Mouse (Mus musculus): Measurements from ENCODE around the gene Gpat2. TPM values are rescaled to one million over a fixed set of nuclear protein-coding genes. Genes with fewer than 3 reads are reported as not detected.
A peak's percentile ranks its signal among the peaks of the same experiment; 100 is the strongest.

Gpat2 gene
- polyA plus RNA-seq, 1 experiment from 2014 or later = 0.05 TPM

- ATAC-seq = no peak
- in situ Hi-C loops (cut with MboI; ENCODE audit: low pct_unique_long_range_greater_than_20kb) = no loop called here
- H3K27me3 ChIP-seq = no peaks in the 10 kb centered on the region
- no peak for DNase-seq (ENCODE audit: low read depth, low spot score)
- CTCF ChIA-PET = interaction anchor here (1.1 to 2.3 kb wide), 2 partner anchors 9 to 127 kb away, joined by 3 to 7 read pairs; partner anchors contain the start of gene Fahd2a
- TF ChIP-seq CTCF (IDR thresholded peaks at IDR 0.05) = no peak
- POLR2A ChIA-PET = interaction anchor here (0.6 to 1.1 kb wide), 3 partner anchors 9 to 301 kb away, joined by 3 to 6 read pairs (median 4); partner anchors contain the start of gene Fahd2a
These were observed 10.6 kb downstream of the Gpat2 start for GRCm38 (mm10) chr2:127435554-127435953.

- in situ Hi-C loops (cut with MboI; ENCODE audit: low pct_unique_long_range_greater_than_20kb) = no loop called here
- TF ChIP-seq CTCF (IDR thresholded peaks at IDR 0.05) = no peak
- ATAC-seq (no peak), DNase-seq (ENCODE audit: low read depth, low spot score) (no peak)
- ChIA-PET CTCF (no interaction called here), POLR2A (no interaction called here)
- no peaks in the 10 kb centered on the region for H3K27me3 ChIP-seq
These were observed 12.7 kb downstream of the Gpat2 start for GRCm38 (mm10) chr2:127437697-127438096.

GRCm38 (mm10) chr2:127444055-127444789 lies 19.2 kb downstream of the Gpat2 start, which contains the start of gene Fahd2a:
Gene Fahd2a (minus strand): TSS chr2:127444565.
- in situ Hi-C loops (cut with MboI; ENCODE audit: low pct_unique_long_range_greater_than_20kb) = no loop called here
- TF ChIP-seq CTCF (IDR thresholded peaks at IDR 0.05) = no peak
- no peaks in the 10 kb centered on the region for H3K27me3 ChIP-seq
- DNase-seq (ENCODE audit: low read depth, low spot score) (peak; percentile 51), ATAC-seq (peak; percentile 80)
- CTCF ChIA-PET = interaction anchor here (1.2 to 1.4 kb wide), 3 partner anchors 9 to 82 kb away, joined by 5 to 7 read pairs (median 6); partner anchors contain the start of gene Adra2b
- POLR2A ChIA-PET = interaction anchor here (1.0 kb wide), 1 partner anchor 9 kb away, joined by 4 read pairs; no protein-coding TSS in a partner anchor

GRCm38 (mm10) chr2:127446847-127447246 lies 21.8 kb downstream of the Gpat2 start:
- ChIA-PET CTCF (no interaction called here), POLR2A (interaction anchor here (1.0 kb wide), 1 partner anchor 24 kb away, joined by 3 read pairs; no protein-coding TSS in a partner anchor)
- in situ Hi-C loops (cut with MboI; ENCODE audit: low pct_unique_long_range_greater_than_20kb) = no loop called here
- H3K27me3 ChIP-seq = no peaks in the 10 kb centered on the region
- DNase-seq (ENCODE audit: low read depth, low spot score) = no peak
- TF ChIP-seq CTCF (IDR thresholded peaks at IDR 0.05) = no peak
- no peak for ATAC-seq

- no peaks in the 10 kb centered on the region for H3K27me3 ChIP-seq
- TF ChIP-seq CTCF (IDR thresholded peaks at IDR 0.05) = no peak
- DNase-seq (ENCODE audit: low read depth, low spot score) (no peak), ATAC-seq (peak; percentile 57)
- POLR2A ChIA-PET = interaction anchor here (1.5 kb wide), 1 partner anchor 14 kb away, joined by 3 read pairs; no protein-coding TSS in a partner anchor
- in situ Hi-C loops (cut with MboI; ENCODE audit: low pct_unique_long_range_greater_than_20kb) = no loop called here
- CTCF ChIA-PET = no interaction called here
These were observed 24.7 kb downstream of the Gpat2 start for GRCm38 (mm10) chr2:127449691-127450090.

GRCm38 (mm10) chr2:127451748-127452147 lies 26.7 kb downstream of the Gpat2 start:
- TF ChIP-seq CTCF (IDR thresholded peaks at IDR 0.05) = no peak
- ChIA-PET CTCF (interaction anchor here (1.5 kb wide), 1 partner anchor 89 kb away, joined by 9 read pairs; the partner anchor contains the start of gene Adra2b), POLR2A (no interaction called here)
- in situ Hi-C loops (cut with MboI; ENCODE audit: low pct_unique_long_range_greater_than_20kb) = no loop called here
- ATAC-seq = no peak
- DNase-seq (ENCODE audit: low read depth, low spot score) = no peak
- no peaks in the 10 kb centered on the region for H3K27me3 ChIP-seq

GRCm38 (mm10) chr2:127453141-127453540 lies 28.1 kb downstream of the Gpat2 start:
- no peaks in the 10 kb centered on the region for H3K27me3 ChIP-seq
- POLR2A ChIA-PET = no interaction called here
- no peak for ATAC-seq
- CTCF ChIA-PET = interaction anchor here (0.7 to 1.7 kb wide), 4 partner anchors 11 to 199 kb away, joined by 3 to 11 read pairs (median 4); partner anchors contain the start of gene Adra2b
- DNase-seq (ENCODE audit: low read depth, low spot score) = no peak
- in situ Hi-C loops (cut with MboI; ENCODE audit: low pct_unique_long_range_greater_than_20kb) = no loop called here
- TF ChIP-seq CTCF (IDR thresholded peaks at IDR 0.05) = no peak

GRCm38 (mm10) chr2:127453764-127454163 lies 28.8 kb downstream of the Gpat2 start:
- ChIA-PET CTCF (interaction anchor here (0.7 to 1.7 kb wide), 3 partner anchors 89 to 199 kb away, joined by 3 to 11 read pairs (median 4); partner anchors contain the start of gene Adra2b), POLR2A (no interaction called here)
- H3K27me3 ChIP-seq = no peaks in the 10 kb centered on the region
- no peak for DNase-seq (ENCODE audit: low read depth, low spot score)
- peak; percentile 96 for TF ChIP-seq CTCF (IDR thresholded peaks at IDR 0.05)
- in situ Hi-C loops (cut with MboI; ENCODE audit: low pct_unique_long_range_greater_than_20kb) = no loop called here
- no peak for ATAC-seq

GRCm38 (mm10) chr2:127459341-127459740 lies 34.3 kb downstream of the Gpat2 start:
- ChIA-PET POLR2A (no interaction called here), CTCF (no interaction called here)
- in situ Hi-C loops (cut with MboI; ENCODE audit: low pct_unique_long_range_greater_than_20kb) = no loop called here
- ATAC-seq (no peak), DNase-seq (ENCODE audit: low read depth, low spot score) (no peak)
- H3K27me3 ChIP-seq = no peaks in the 10 kb centered on the region
- TF ChIP-seq CTCF (IDR thresholded peaks at IDR 0.05) = no peak

GRCm38 (mm10) chr2:127461351-127461750 lies 36.4 kb downstream of the Gpat2 start:
- H3K27me3 ChIP-seq = no peaks in the 10 kb centered on the region
- CTCF ChIA-PET = interaction anchor here (2.9 kb wide), 1 partner anchor 39 kb away, joined by 17 read pairs; no protein-coding TSS in a partner anchor
- in situ Hi-C loops (cut with MboI; ENCODE audit: low pct_unique_long_range_greater_than_20kb) = loop anchor here (5.0 kb wide), 2 partner anchors 36 to 96 kb away; no protein-coding TSS in a partner anchor

GRCm38 (mm10) chr2:127462314-127462713 lies 37.3 kb downstream of the Gpat2 start:
- TF ChIP-seq CTCF (IDR thresholded peaks at IDR 0.05) = peak; percentile 82
- in situ Hi-C loops (cut with MboI; ENCODE audit: low pct_unique_long_range_greater_than_20kb) = loop anchor here (5.0 kb wide), 2 partner anchors 35 to 95 kb away; no protein-coding TSS in a partner anchor
- ATAC-seq (peak; percentile 52), DNase-seq (ENCODE audit: low read depth, low spot score) (no peak)
- no peaks in the 10 kb centered on the region for H3K27me3 ChIP-seq
- ChIA-PET POLR2A (no interaction called here), CTCF (interaction anchor here (0.9 to 2.9 kb wide), 8 partner anchors 12 to 45 kb away, joined by 3 to 17 read pairs (median 6); partner anchors contain the start of gene Fahd2a)

More at GRCm38 (mm10) chr2:127461351-127461750, 36.4 kb downstream of the Gpat2 start:
- ATAC-seq (no peak), DNase-seq (ENCODE audit: low read depth, low spot score) (no peak)
- no peak for TF ChIP-seq CTCF (IDR thresholded peaks at IDR 0.05)
- POLR2A ChIA-PET = no interaction called here
